Mouse (Mus musculus) adrenal gland, adult 8-10 months (tissue): Measurements from ENCODE around the gene Fbl. TPM values are rescaled to one million over a fixed set of nuclear protein-coding genes. Genes with fewer than 3 reads are reported as not detected.
"Not testable (repeated sequence)": the region's sequence is repeated elsewhere in the genome, so short reads cannot be mapped to it uniquely, and the experiment has no call there.

Experiments
- DNase-seq: peaks from one replicate; pipeline ENCODE4 v3.0.0; 2022
- total RNA-seq, 4 experiments: library from RNA; stranded (reverse); gene quantifications; 2 replicates each; pipeline ENCODE4 v1.2.4; 2022

Gene Fbl
- total RNA-seq, 4 experiments from 2014 or later: 80.8 to 102 (median 88.7) TPM

DNA sequence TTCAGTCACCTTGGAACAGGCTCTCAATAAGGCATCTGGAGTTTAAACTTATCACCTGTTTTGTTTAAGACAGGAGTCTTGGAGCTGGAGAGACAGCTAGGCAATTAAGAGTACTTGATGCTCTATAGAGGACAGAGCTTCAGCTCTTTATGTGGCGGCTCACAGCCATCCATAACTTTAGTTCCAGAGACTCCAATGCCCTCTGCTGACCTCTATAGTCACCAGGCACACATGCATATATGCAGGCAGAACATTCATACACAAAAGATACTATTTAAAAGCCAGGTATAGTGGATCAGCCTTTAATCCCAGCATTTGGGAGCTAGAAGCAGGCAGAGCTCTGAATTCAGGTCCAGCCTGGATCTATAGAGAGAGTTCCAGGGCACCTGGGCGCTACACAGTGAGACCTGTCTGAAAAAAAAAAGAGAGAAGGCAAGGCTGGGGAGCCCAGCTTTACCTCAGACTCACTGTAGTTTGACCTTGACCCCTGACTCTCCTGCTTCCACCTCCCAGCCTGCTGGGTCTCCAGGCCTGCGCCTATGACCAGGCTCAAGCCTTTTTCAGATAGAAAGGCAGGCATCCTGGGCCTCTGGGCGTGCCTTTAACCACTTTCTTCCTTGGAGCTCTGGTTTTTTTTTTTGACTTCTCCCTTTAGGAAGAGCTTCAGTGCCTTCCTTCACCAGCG lies 26.0 kb downstream of the Fbl start:
- no peak for DNase-seq

DNA sequence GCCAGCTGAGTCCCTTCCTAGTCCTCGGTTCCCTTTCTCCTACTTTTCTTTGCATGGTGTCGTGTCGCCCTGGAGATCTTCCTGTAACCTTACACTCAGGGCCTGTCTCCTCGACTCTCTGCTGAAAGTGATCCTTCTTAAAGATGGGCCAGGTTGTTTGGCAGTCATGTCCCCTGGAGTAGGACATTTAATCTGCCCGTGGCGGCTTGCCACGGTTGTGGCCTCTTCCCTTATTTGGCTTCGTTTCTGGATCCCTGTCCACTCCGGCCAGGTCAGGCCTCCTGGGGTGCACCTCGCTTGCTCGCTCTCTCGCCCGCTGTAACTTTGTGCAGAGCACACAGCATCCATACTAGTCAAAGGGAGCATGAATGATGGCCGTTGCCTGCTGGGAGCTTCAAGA lies 27.0 kb downstream of the Fbl start:
- DNase-seq: no peak

DNA sequence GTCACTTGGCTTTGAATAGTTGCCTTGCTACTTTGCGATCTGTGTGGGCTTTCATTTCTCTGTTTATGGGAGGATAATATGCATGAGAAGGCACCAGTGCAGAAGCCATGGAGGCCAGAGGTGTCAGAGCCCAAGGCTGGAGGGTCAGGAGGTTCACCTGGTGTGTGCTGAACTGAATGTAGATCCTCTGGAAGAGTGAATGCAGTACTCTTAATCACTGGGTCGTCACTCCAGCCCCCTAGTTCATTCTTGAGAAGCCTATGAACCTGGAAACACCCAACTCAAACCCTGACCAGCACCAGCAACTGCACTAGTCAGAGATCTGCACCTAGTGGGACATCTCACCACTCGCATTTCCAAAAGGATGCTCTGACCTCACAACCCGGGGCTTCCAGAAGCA lies 29.5 kb downstream of the Fbl start:
- no peak for DNase-seq

GRCm38 (mm10) chr7:28203207-28204108 lies 33.9 kb downstream of the Fbl start:
- DNase-seq: no peak

DNA sequence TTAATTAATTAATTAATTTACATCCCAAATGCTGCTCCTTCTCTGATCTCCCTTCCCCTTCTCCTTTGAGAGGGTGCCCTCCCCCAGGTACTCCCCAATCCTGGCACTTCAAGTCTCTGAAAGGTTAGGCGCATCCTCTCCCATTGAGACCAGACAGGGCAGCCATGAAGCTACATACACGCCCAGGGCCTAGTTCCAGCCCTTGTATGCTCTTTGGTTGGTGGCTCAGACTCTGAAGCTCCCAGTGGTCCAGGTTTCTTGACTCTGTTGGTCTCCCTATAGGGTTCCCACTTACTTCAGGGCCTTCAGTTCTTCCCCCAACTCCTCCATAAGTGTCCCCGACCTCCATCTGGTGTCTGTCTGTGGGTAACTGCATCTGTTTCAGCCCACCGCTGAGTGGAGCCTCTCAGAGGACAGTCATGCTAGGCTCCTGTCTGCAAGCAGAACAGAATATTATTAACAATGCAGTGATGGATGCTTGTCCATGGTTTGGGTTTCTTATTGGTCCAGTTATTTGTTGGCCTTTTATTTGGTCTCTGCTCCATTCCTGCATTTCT lies 36.6 kb downstream of the Fbl start:
- no peak for DNase-seq

DNA sequence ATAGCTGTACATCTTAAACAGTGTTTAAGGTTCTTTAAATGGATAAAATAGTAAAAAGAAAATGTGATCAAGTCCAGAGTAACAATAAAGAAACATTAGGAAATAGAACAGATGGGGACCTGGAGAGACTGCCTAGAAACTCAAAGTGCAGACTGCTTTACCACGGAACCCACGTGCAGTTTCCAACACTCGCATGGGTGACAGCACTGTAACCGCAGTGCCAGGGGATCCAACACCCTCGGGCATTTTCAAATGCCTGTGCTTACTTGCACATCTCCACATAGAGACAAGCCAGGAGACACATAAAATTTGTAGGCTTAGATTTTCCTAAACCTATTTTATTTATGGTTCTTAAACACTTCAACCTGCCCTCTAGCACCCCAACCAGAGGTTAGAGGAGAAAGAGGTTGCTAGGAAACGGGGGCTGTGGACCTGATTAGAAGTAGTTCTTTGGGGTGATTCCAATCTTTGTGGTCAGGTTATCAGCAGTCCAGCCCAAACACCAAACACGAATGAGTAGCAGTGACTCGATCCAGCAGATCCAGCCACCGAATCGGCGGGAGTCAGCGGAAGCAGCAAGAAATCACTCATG lies 39.0 kb downstream of the Fbl start:
- no peak for DNase-seq

DNA sequence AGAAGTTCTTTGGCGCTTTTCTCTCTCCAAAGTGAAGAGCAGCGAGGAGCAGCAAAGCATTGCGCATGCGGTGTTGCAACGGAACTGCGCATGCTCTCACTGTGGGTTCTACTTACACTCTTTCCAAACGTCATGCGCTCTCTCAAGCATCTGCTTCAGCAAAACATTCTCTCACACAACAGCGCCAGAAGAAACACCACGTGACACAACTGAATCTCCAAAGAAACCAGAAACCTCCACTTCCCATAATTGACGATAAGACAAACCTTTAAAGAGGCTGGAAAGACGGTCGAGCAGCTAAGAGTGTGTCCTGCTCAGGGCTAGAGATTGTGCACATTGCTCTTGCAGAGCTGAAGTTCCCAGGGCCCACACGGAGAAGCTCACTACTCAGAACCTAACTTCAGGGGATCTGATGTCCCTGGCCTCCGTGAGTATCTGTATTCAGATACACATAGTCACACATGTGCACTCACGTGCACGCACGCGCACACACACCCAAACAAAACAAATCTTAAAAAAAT lies 39.5 kb downstream of the Fbl start:
- peak; percentile 53 for DNase-seq

DNA sequence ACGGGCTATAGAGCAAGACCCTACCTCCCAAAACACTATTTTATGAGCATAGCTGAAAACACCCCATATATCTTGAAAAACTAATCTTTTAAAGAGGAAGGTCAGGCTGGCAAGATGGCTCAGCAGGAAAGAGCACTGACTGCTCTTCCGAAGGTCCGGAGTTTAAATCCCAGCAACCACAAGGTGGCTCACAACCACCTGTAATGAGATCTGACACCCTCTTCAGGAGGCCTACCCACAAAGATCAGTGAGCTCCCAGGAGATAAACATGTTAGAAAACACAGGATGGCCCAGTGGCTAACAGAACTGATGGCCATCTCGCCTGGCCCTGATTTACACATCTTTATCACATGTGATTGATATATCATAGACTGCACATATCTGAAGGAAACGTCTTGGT lies 41.2 kb downstream of the Fbl start:
- DNase-seq: no peak

DNA sequence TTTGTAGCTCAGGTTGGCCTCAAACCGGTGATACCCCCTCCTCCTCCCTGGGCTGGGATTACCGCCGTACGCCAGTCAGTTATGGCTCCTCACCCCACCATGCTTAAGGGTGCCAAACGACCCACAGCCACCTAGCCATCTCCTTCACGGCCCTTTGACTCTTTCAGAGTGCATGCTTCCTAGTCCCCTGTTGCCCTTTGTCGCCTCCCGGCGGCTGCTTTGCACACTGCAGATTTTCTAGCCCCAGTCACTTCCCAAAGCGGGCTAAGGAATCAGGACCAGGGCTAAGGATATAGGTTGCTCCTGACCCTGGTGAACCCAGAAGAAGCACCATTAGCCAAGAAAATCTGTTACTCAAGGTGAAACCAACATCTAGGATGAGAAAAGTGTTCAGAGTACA lies 44.6 kb downstream of the Fbl start:
- DNase-seq: peak; percentile 39

DNA sequence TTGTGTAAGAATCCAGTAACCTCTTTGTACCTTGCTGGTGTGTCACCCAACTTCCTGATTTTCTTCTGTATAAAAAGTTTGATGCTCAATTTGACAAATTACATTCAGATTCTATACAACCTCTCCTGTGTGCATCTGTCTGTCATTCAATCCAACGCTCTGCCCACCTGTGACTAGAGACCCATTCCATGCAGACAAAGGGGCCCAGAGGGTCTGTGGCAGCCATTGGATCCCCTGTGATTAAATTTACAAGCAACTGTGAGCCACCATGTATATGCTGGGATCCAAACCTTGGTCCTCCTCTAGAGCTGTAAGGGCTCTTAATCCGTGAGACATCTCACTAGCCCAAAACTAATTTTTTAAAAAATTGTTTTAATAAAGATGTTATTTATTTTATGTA lies 46.4 kb downstream of the Fbl start:
- DNase-seq: not testable (repeated sequence)

GRCm38 (mm10) chr7:28217811-28218210 lies 48.3 kb downstream of the Fbl start:
- DNase-seq: not testable (repeated sequence)

DNA sequence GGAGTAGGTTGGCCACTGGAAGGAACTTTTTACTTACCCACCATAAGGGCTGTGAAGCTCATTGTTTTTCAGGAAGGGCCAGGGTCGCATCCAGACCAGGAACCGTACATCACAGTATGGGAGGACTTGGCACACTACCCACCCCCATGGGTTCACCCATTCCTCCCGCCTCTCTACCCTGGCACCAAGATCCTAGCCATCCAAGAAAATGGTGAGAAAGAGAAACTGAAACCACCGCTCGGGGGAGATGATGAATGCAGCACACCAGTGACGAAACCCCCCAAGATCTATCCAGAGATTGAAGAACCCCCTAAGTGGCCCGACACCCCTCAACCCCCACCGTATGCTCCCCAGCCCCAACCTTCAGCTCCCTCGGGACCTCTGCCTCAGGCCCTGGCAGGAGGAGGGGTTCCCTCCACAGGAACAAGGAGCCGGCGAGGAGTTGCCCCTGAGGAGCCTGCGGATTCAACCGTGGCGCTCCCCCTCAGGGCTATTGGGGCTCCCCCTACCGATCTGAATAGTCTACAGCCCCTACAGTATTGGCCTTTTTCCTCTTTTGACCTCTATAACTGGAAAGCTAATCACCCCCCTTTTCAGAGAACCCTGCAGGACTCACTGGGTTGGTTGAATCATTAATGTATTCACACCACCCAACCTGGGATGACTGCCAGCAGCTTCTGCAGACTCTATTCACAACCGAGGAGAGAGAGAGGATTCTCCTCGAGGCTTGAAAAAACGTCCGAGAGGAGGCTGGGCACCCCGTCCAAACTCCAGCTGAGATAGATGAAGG lies 49.6 kb downstream of the Fbl start:
- not testable (repeated sequence) for DNase-seq

DNA sequence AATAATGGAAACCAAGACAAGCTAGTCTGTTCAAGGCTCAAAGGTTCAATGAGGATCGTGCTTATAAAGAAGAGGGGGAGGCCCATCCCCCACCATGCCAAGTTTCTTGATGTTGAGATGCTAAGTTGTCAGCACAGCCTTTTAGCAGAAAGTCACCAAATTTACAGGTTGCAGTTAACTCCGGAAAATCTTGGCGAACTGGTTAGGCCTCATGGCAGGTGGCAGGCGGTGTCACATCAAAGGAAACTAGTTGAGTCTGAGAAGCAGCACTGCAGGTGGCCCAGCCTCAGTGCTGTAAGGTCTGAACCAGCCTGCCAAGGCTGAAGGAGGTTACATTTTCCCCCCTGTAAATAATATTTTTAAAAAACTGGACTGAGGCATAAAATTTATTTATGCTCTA lies 57.3 kb downstream of the Fbl start:
- not testable (repeated sequence) for DNase-seq

- not testable (repeated sequence) for DNase-seq
Measured at GRCm38 (mm10) chr7:28227421-28227820, 57.9 kb downstream of the Fbl start.

Other genes starting within 250 kb of the Fbl start
- gene Zfp974, start 240.2 kb upstream of the Fbl start, total RNA-seq: 10 to 100 TPM; 14.2 to 23.9 (median 16.4) TPM
- 10 to 100 TPM; 11.7 to 17.8 (median 15.8) TPM for gene Zfp780b, start 190.5 kb upstream of the Fbl start, total RNA-seq
- 1 to 10 TPM; 2.4 to 3.8 (median 2.9) TPM for gene Zfp850, start 155.6 kb upstream of the Fbl start, total RNA-seq
- 100 to 1,000 TPM; 150 to 167 (median 162) TPM for gene Psmc4, start 119.6 kb upstream of the Fbl start, total RNA-seq
- not detected for gene Fcgbp, start 98.5 kb upstream of the Fbl start, total RNA-seq
- gene 9530053A07Rik, start 40.2 kb upstream of the Fbl start, total RNA-seq: not detected
- gene Dyrk1b, start 9.8 kb downstream of the Fbl start, total RNA-seq: 10 to 100 TPM; 29.4 to 35.8 (median 34.7) TPM
- 10 to 100 TPM; 22.6 to 28.2 (median 24.6) TPM for gene Eid2, start 98.2 kb downstream of the Fbl start, total RNA-seq
- gene Eid2b, start 108.0 kb downstream of the Fbl start, total RNA-seq: 10 to 100 TPM; 17.2 to 19.9 (median 18.7) TPM
- gene Selenov, start 121.5 kb downstream of the Fbl start, total RNA-seq: under 1 TPM in 1 of 4 experiments, not detected in 3; 0.28 TPM
- under 1 TPM; 0.14 to 0.62 (median 0.40) TPM for gene Dll3, start 132.5 kb downstream of the Fbl start, total RNA-seq
- gene Timm50, start 142.4 kb downstream of the Fbl start, total RNA-seq: 10 to 100 TPM; 68.5 to 83.7 (median 71.2) TPM
- 100 to 1,000 TPM; 135 to 251 (median 169) TPM for gene Supt5, start 169.0 kb downstream of the Fbl start, total RNA-seq
- 1,000 to 10,000 TPM in 3 of 4 experiments, 100 to 1,000 TPM in 1; 948 to 1,196 (median 1,106) TPM for gene Rps16, start 180.9 kb downstream of the Fbl start, total RNA-seq
- gene Plekhg2, start 202.9 kb downstream of the Fbl start, total RNA-seq: 10 to 100 TPM; 13.6 to 28.9 (median 20.9) TPM
- 10 to 100 TPM; 12.8 to 33.6 (median 21.5) TPM for gene Zfp36, start 210.5 kb downstream of the Fbl start, total RNA-seq
- gene Med29, start 223.0 kb downstream of the Fbl start, total RNA-seq: 10 to 100 TPM; 24.5 to 44.1 (median 29.5) TPM
- gene Paf1, start 223.2 kb downstream of the Fbl start, total RNA-seq: 100 to 1,000 TPM in 1 of 4 experiments, 10 to 100 TPM in 3; 61.6 to 102 (median 87.9) TPM